Mouse (Mus musculus): ENCODE results near the gene Cmtm7. TPM values are rescaled to one million over a fixed set of nuclear protein-coding genes. Genes with fewer than 3 reads are reported as not detected.
"Not testable (repeated sequence)": the region's sequence is repeated elsewhere in the genome, so short reads cannot be mapped to it uniquely, and the experiment has no call there.

The Cmtm7 gene
- total RNA-seq, 1 experiment from 2014 or later, result 511 TPM

GRCm38 (mm10) chr9:114731011-114731755 is 50.5 kb downstream of the Cmtm7 start, which contains the start of gene Cmtm6:
Cmtm6 (plus strand) TSS chr9:114731116.
- ATAC-seq (replicated peaks; ENCODE audit: low read depth, poor library complexity, severe bottlenecking), result peak; percentile 85

DNA sequence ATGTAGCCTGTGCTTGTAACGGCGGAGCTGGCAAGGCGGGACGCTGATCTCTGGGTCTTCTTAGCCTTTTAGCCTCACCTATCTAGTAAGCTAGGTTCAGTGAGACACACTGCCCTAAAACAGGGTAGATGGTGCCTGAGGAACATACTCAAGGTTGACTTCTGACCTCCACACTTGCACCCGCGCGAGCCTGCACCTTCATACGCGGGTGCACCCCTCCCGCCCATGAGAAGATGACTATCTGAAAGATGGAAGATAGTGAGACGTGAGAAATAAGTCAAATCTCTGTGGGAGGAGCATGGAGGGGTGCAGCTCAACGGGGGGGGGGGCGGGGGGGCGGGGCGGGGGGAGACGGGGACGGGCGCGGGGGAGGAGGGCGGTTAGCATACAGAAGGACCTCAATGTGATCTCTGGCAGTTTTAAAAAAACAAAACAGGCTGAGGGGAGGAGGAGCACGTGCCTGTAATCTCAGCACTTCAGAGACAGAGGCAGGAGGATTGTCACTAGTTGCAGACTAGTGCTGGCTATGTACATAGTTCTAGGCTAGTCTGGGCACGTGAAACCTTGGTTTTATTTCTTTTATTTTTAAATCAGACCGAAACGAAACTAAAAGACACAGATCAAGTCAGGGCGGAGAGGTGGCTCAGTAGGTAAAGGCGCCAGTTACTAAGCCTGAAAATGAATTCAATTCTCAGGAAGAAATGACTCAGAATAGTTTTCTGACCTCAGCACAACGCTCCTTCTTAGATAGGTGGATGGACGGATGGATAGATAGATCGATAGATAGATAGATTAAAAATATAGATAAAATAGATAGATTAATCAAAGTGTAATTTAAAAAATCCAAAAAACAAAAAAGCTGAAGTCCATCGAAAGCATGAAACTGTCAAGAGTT is 51.5 kb downstream of the Cmtm7 start:
- ATAC-seq (replicated peaks; ENCODE audit: low read depth, poor library complexity, severe bottlenecking), result no peak

GRCm38 (mm10) chr9:114728432-114728831 is 53.2 kb downstream of the Cmtm7 start:
- ATAC-seq (replicated peaks; ENCODE audit: low read depth, poor library complexity, severe bottlenecking), result not testable (repeated sequence)

GRCm38 (mm10) chr9:114727315-114727714 is 54.3 kb downstream of the Cmtm7 start:
- ATAC-seq (replicated peaks; ENCODE audit: low read depth, poor library complexity, severe bottlenecking), result no peak

GRCm38 (mm10) chr9:114716677-114717331 is 64.9 kb downstream of the Cmtm7 start:
- no peak for ATAC-seq (replicated peaks; ENCODE audit: low read depth, poor library complexity, severe bottlenecking)

DNA sequence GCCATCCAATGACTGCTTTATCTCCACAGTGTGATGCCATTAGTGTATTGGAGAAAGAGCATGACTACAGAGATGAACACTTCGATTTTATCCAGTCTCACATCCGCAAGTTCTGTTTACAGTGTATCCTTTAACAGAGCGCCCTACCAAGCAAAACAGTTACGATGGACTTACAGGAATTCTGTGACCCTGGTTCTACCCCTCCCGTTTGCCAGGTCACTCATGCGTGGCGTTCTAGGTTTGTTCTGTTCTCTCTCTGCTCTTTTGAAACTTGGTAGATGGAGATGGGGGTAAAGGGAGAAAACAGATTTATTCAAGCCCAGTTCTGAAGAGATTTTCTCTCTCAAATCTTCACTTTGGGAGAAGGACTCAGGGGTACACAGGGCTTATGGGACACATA is 68.2 kb downstream of the Cmtm7 start:
- ATAC-seq (replicated peaks; ENCODE audit: low read depth, poor library complexity, severe bottlenecking), result no peak

- ATAC-seq (replicated peaks; ENCODE audit: low read depth, poor library complexity, severe bottlenecking), result peak; percentile 87
These were observed 71.3 kb downstream of the Cmtm7 start for GRCm38 (mm10) chr9:114710345-114710744.

DNA sequence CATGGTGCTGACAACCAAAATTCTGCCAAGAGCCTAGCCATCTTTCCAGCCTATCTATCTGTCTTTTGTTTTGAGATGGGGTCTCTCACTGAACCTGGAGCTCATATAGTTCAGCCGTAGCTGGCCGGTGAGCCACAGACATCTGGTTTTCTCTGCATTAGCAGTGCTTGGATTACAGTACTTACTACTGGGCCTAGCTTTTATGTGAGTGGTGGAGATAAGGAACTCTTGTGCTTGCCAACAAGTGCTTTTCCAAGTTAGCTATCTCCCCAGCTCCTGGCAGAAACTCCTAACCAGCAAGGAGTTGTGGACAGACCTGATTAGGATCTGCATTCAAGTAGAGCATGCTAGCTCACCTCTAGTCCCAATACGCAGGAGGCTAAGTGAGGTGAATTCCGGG is 73.9 kb downstream of the Cmtm7 start:
- no peak for ATAC-seq (replicated peaks; ENCODE audit: low read depth, poor library complexity, severe bottlenecking)

Other genes with a start within 250 kb of the Cmtm7 start
- gene Trim71, start 217.5 kb downstream of the Cmtm7 start, total RNA-seq (2017), result 0.09 TPM in 1 of 2 replicates, not detected in the other
- 43.4 and 57.1 TPM in 2 replicates for gene Cnot10, start 141.7 kb downstream of the Cmtm7 start, total RNA-seq (2017)
- 35.9 and 44.7 TPM in 2 replicates for gene Dync1li1, start 93.1 kb downstream of the Cmtm7 start, total RNA-seq (2017)
- 44.6 and 48.3 TPM in 2 replicates for gene Cmtm6, start 50.7 kb downstream of the Cmtm7 start, total RNA-seq (2017)
- 3.1 TPM in 1 of 2 replicates, not detected in the other for gene Cmtm8, start 62.3 kb upstream of the Cmtm7 start, total RNA-seq (2017)
- gene Gpd1l, start 152.1 kb upstream of the Cmtm7 start, total RNA-seq (2017), result 19.0 and 27.6 TPM in 2 replicates
- gene Osbpl10, start 196.7 kb upstream of the Cmtm7 start, total RNA-seq (2017), result 0.09 TPM in 1 of 2 replicates, not detected in the other
- 300 and 305 TPM in 2 replicates for gene Rps27rt, start 200.9 kb upstream of the Cmtm7 start, total RNA-seq (2017)

Measured in common myeloid progenitor, adult 5-6 weeks (primary cell).